Mouse (Mus musculus) retina, postnatal 1 day (tissue): ENCODE results near the gene Msgn1.
A peak's percentile ranks its signal among the peaks of the same experiment; 100 is the strongest.

Experiments
- DNase-seq: peaks from one replicate; pipeline ENCODE4 v3.0.0-alpha.2; 2012

Msgn1 gene

GRCm38 (mm10) chr12:11208872-11209271, at the start of gene Msgn1:
Gene Msgn1, minus strand, starts transcription at chr12:11208972.
- DNase-seq: peak; percentile 27

GRCm38 (mm10) chr12:11250322-11250721, 41.5 kb upstream of the Msgn1 start:
- no peak for DNase-seq

GRCm38 (mm10) chr12:11247460-11247859, 38.7 kb upstream of the Msgn1 start:
- no peak for DNase-seq

GRCm38 (mm10) chr12:11235996-11236395, 27.2 kb upstream of the Msgn1 start:
- DNase-seq: no peak

GRCm38 (mm10) chr12:11230267-11230666, 21.5 kb upstream of the Msgn1 start:
- DNase-seq: no peak

GRCm38 (mm10) chr12:11226529-11227268, 17.9 kb upstream of the Msgn1 start:
- DNase-seq: no peak

- DNase-seq: no peak
Measured at GRCm38 (mm10) chr12:11226123-11226522, 17.4 kb upstream of the Msgn1 start.

- DNase-seq: no peak
Measured at GRCm38 (mm10) chr12:11224722-11225121, 15.9 kb upstream of the Msgn1 start.

GRCm38 (mm10) chr12:11223090-11223489, 14.3 kb upstream of the Msgn1 start:
- DNase-seq: no peak

- DNase-seq: no peak
Measured at GRCm38 (mm10) chr12:11222566-11222965, 13.8 kb upstream of the Msgn1 start.

GRCm38 (mm10) chr12:11221524-11222330, 13.0 kb upstream of the Msgn1 start:
- peak; percentile 32 for DNase-seq

GRCm38 (mm10) chr12:11217726-11218250, 9.0 kb upstream of the Msgn1 start:
- DNase-seq: no peak

GRCm38 (mm10) chr12:11216454-11216853, 7.7 kb upstream of the Msgn1 start:
- DNase-seq: no peak

GRCm38 (mm10) chr12:11215555-11215954, 6.8 kb upstream of the Msgn1 start:
- no peak for DNase-seq

- DNase-seq: no peak
Measured at GRCm38 (mm10) chr12:11214776-11215175, 6.0 kb upstream of the Msgn1 start.

GRCm38 (mm10) chr12:11212881-11213280, 4.1 kb upstream of the Msgn1 start:
- no peak for DNase-seq

- DNase-seq: no peak
Measured at GRCm38 (mm10) chr12:11210361-11210760, 1.6 kb upstream of the Msgn1 start.

- no peak for DNase-seq
Measured at GRCm38 (mm10) chr12:11209636-11210035, 864 bp upstream of the Msgn1 start.

GRCm38 (mm10) chr12:11206321-11206720, 2.5 kb downstream of the Msgn1 start:
- DNase-seq: no peak

GRCm38 (mm10) chr12:11203694-11204665, 4.8 kb downstream of the Msgn1 start:
- DNase-seq: no peak

- DNase-seq: no peak
Measured at GRCm38 (mm10) chr12:11202476-11202875, 6.3 kb downstream of the Msgn1 start.

- DNase-seq: no peak
Measured at GRCm38 (mm10) chr12:11200711-11201110, 8.1 kb downstream of the Msgn1 start.

GRCm38 (mm10) chr12:11198551-11198950, 10.2 kb downstream of the Msgn1 start:
- DNase-seq: no peak
